Mouse (Mus musculus) forebrain, embryonic 14.5 days (tissue): Measurements from ENCODE around the gene Smim9. TPM values are rescaled to one million over a fixed set of nuclear protein-coding genes. Genes with fewer than 3 reads are reported as not detected.

Source experiments
- ATAC-seq: fragments of 200-750 bp; cut with Nextera tagmentation; 2 replicates; pipeline ENCODE4 v1.8.0; 2017; ENCODE audit warnings: mild to moderate bottlenecking, moderate library complexity
- DNase-seq: peaks from one replicate; pipeline ENCODE4 v3.0.0-alpha.2; 2015; ENCODE audit warnings: low spot score
- H3K27ac ChIP-seq: fragments of 300-500 bp; sonication (generic); 2 replicates; pipeline ENCODE4 v1.5.1; 2014; ENCODE audit warnings: low read depth, mild to moderate bottlenecking, control low read depth, low read length, moderate library complexity
- H3K27me3 ChIP-seq: fragments of 300-500 bp; sonication (generic); replicated peaks from 2 replicates; pipeline ENCODE4 v1.6.1; 2014; ENCODE audit warnings: low read length, control low read depth, mixed read lengths; ENCODE audit not compliant: control insufficient read depth, insufficient read depth
- H3K36me3 ChIP-seq: fragments of 300-500 bp; sonication (generic); 2 replicates; pipeline ENCODE4 v1.6.1; 2014; ENCODE audit warnings: low read length, control low read depth; ENCODE audit not compliant: control insufficient read depth, insufficient read depth
- H3K4me1 ChIP-seq: fragments of 300-500 bp; sonication (generic); 2 replicates; pipeline ENCODE4 v1.6.1; 2014; ENCODE audit warnings: antibody characterized with exemption, low read length, control low read depth; ENCODE audit not compliant: control insufficient read depth, insufficient read depth
- H3K4me2 ChIP-seq: fragments of 300-500 bp; sonication (generic); 2 replicates; pipeline ENCODE4 v1.6.1; 2014; ENCODE audit warnings: mild to moderate bottlenecking, control low read depth, low read length
- H3K4me3 ChIP-seq: fragments of 300-500 bp; sonication (generic); 2 replicates; pipeline ENCODE4 v1.5.1; 2014; ENCODE audit warnings: low read depth, low read length, control low read depth
- H3K9ac ChIP-seq: fragments of 300-500 bp; sonication (generic); 2 replicates; pipeline ENCODE4 v1.6.1; 2014; ENCODE audit warnings: mild to moderate bottlenecking, low read length, control low read depth, moderate library complexity
- H3K9me3 ChIP-seq: fragments of 300-500 bp; sonication (generic); replicated peaks from 2 replicates; pipeline ENCODE4 v1.6.1; 2016; ENCODE audit warnings: low read length, control low read depth, mixed read lengths; ENCODE audit not compliant: control insufficient read depth
- WGBS: fragments of 180-500 bp; shearing (Covaris S2); extraction: QIAGEN DNeasy Blood & Tissue Kit; methylation state at CpG from one replicate; pipeline ENCODE4 v1.1.7; 2014; 5-methylcytosine and 5-hydroxymethylcytosine counted together
- polyA plus RNA-seq: library from polyadenylated mRNA; unstranded; fragments of >200 nt; fragmentation: Nextera tagmentation; extraction: Ambion mirVana; gene quantifications from 2 replicates; pipeline ENCODE4 v1.2.1, GENCODE M21; 2014

The Smim9 gene
- polyA plus RNA-seq, 1 experiment from 2014 or later = not detected

- H3K4me3 ChIP-seq = peak within 1 kb of the TSS; percentile 43
- ATAC-seq = peak; percentile 100
- peak within 1 kb of the TSS; percentile 60 for H3K9ac ChIP-seq
- peak within 1 kb of the TSS; percentile 58 for H3K4me2 ChIP-seq
- no peaks in the 10 kb centered on the region for H3K36me3 ChIP-seq
- no peaks in the 10 kb centered on the region for H3K9me3 ChIP-seq
- no peak within 1 kb of the TSS for H3K27ac ChIP-seq
- DNase-seq = peak; percentile 88
- H3K4me1 ChIP-seq = no peaks in the 10 kb centered on the region; the same call in 1 of the 2 replicates
- no peaks in the 10 kb centered on the region for H3K27me3 ChIP-seq
- 28% methylated on average over 36 of the region's 36 CpGs for WGBS
These were observed 33.0 kb downstream of the Smim9 start, which contains the start of gene Mpp1 for GRCm38 (mm10) chrX:75130467-75131160. Gene Mpp1, minus strand, starts transcription at chrX:75131016.

GRCm38 (mm10) chrX:75129474-75129873, 34.1 kb downstream of the Smim9 start:
- no peak overlapping the region for H3K27ac ChIP-seq
- H3K36me3 ChIP-seq = no peaks in the 10 kb centered on the region
- H3K4me2 ChIP-seq = no peak overlapping the region
- WGBS = 73% methylated on average over 2 of the region's 2 CpGs
- H3K27me3 ChIP-seq = no peaks in the 10 kb centered on the region
- no peak for DNase-seq
- no peak overlapping the region for H3K9ac ChIP-seq
- H3K4me1 ChIP-seq = no peaks in the 10 kb centered on the region; the same call in 1 of the 2 replicates
- ATAC-seq = no peak
- no peaks in the 10 kb centered on the region for H3K9me3 ChIP-seq
- no peak overlapping the region for H3K4me3 ChIP-seq

GRCm38 (mm10) chrX:75128333-75128980, 35.1 kb downstream of the Smim9 start:
- Histone ChIP-seq H3K9ac (no peak overlapping the region), H3K9me3 (no peaks in the 10 kb centered on the region), H3K4me2 (no peak overlapping the region), H3K27me3 (no peaks in the 10 kb centered on the region), H3K27ac (no peak overlapping the region), H3K36me3 (no peaks in the 10 kb centered on the region), H3K4me3 (no peak overlapping the region), H3K4me1 (no peaks in the 10 kb centered on the region; the same call in 1 of the 2 replicates)
- no peak for DNase-seq
- no peak for ATAC-seq

- Histone ChIP-seq H3K27me3 (no peaks in the 10 kb centered on the region), H3K4me3 (no peak overlapping the region), H3K27ac (no peak overlapping the region), H3K9me3 (no peaks in the 10 kb centered on the region), H3K36me3 (no peaks in the 10 kb centered on the region), H3K4me1 (no peaks in the 10 kb centered on the region; the same call in 1 of the 2 replicates), H3K4me2 (no peak overlapping the region), H3K9ac (no peak overlapping the region)
- ATAC-seq (no peak), DNase-seq (no peak)
These were observed 36.7 kb downstream of the Smim9 start for GRCm38 (mm10) chrX:75126893-75127292.

GRCm38 (mm10) chrX:75125606-75126005, 38.0 kb downstream of the Smim9 start:
- no peaks in the 10 kb centered on the region; the same call in 1 of the 2 replicates for H3K4me1 ChIP-seq
- 86% methylated on average over 3 of the region's 3 CpGs for WGBS
- H3K4me2 ChIP-seq = no peak overlapping the region
- no peaks in the 10 kb centered on the region for H3K36me3 ChIP-seq
- no peaks in the 10 kb centered on the region for H3K27me3 ChIP-seq
- no peak overlapping the region for H3K9ac ChIP-seq
- ATAC-seq (no peak), DNase-seq (no peak)
- no peak overlapping the region for H3K27ac ChIP-seq
- H3K4me3 ChIP-seq = no peak overlapping the region
- H3K9me3 ChIP-seq = no peaks in the 10 kb centered on the region

GRCm38 (mm10) chrX:75115550-75115949, 48.0 kb downstream of the Smim9 start:
- no peak for ATAC-seq
- DNase-seq = no peak
- Histone ChIP-seq H3K4me3 (no peak overlapping the region), H3K9ac (no peak overlapping the region), H3K9me3 (no peaks in the 10 kb centered on the region), H3K4me2 (no peak overlapping the region), H3K4me1 (no peaks in the 10 kb centered on the region), H3K36me3 (0 out of 2 replicates have a peak, but pooled peaks cover 2% of the 10 kb centered on the region), H3K27ac (no peak overlapping the region), H3K27me3 (no peaks in the 10 kb centered on the region)

GRCm38 (mm10) chrX:75102293-75102692, 61.3 kb downstream of the Smim9 start:
- Histone ChIP-seq H3K36me3 (peaks cover 38% of the 10 kb centered on the region), H3K9ac (no peak overlapping the region), H3K4me1 (no peaks in the 10 kb centered on the region), H3K4me3 (no peak overlapping the region), H3K27ac (no peak overlapping the region), H3K27me3 (no peaks in the 10 kb centered on the region), H3K4me2 (no peak overlapping the region), H3K9me3 (no peaks in the 10 kb centered on the region)
- ATAC-seq (no peak), DNase-seq (no peak)
- WGBS = 85% methylated on average over 6 of the region's 6 CpGs

- no peak overlapping the region for H3K9ac ChIP-seq
- no peaks in the 10 kb centered on the region for H3K9me3 ChIP-seq
- H3K4me3 ChIP-seq = no peak overlapping the region
- H3K27ac ChIP-seq = no peak overlapping the region
- no peaks in the 10 kb centered on the region for H3K27me3 ChIP-seq
- no peak overlapping the region for H3K4me2 ChIP-seq
- no peaks in the 10 kb centered on the region for H3K4me1 ChIP-seq
- H3K36me3 ChIP-seq = peaks cover 18% of the 10 kb centered on the region; the same call in 1 of the 2 replicates
- WGBS = 90% methylated on average over 8 of the region's 8 CpGs
- no peak for ATAC-seq
- DNase-seq = no peak
These were observed 64.8 kb downstream of the Smim9 start for GRCm38 (mm10) chrX:75098799-75099198.

GRCm38 (mm10) chrX:75096163-75096770, 67.3 kb downstream of the Smim9 start:
- WGBS = 40% methylated on average over 23 of the region's 23 CpGs
- Histone ChIP-seq H3K4me1 (no peaks in the 10 kb centered on the region), H3K27me3 (no peaks in the 10 kb centered on the region), H3K27ac (peak overlapping the region; percentile 70), H3K9me3 (no peaks in the 10 kb centered on the region), H3K9ac (peak overlapping the region; percentile 63), H3K4me3 (peak overlapping the region; percentile 56), H3K36me3 (peaks cover 10% of the 10 kb centered on the region; the same call in 1 of the 2 replicates), H3K4me2 (peak overlapping the region; percentile 60)
- peak; percentile 15 for DNase-seq
- ATAC-seq = no peak; the same call in 1 of the 2 replicates
